Mouse (Mus musculus) hindbrain, embryonic 15.5 days (tissue): ENCODE data around the gene Hoxa13. TPM values are rescaled to one million over a fixed set of nuclear protein-coding genes. Genes with fewer than 3 reads are reported as not detected.

ENCODE experiments used
- ATAC-seq: fragments of 200-750 bp; cut with Nextera tagmentation; 2 replicates; pipeline ENCODE4 v1.8.0; 2017; ENCODE audit warnings: low read depth, moderate number of reproducible peaks, moderate TSS enrichment; ENCODE audit not compliant: low FRiP score
- H3K27ac ChIP-seq: fragments of 300-500 bp; sonication (generic); replicated peaks from 2 replicates; pipeline ENCODE4 v1.5.1; 2015; ENCODE audit warnings: mild to moderate bottlenecking, inconsistent platforms
- H3K27me3 ChIP-seq: fragments of 300-500 bp; sonication (generic); 2 replicates; pipeline ENCODE4 v1.6.1; 2015; ENCODE audit warnings: control low read depth, inconsistent platforms
- H3K36me3 ChIP-seq: fragments of 300-500 bp; sonication (generic); 2 replicates; pipeline ENCODE4 v1.6.1; 2015; ENCODE audit warnings: control low read depth, inconsistent platforms
- H3K4me1 ChIP-seq: fragments of 300-500 bp; sonication (generic); replicated peaks from 2 replicates; pipeline ENCODE4 v1.6.1; 2015; ENCODE audit warnings: control low read depth, inconsistent platforms
- H3K4me2 ChIP-seq: fragments of 300-500 bp; sonication (generic); 2 replicates; pipeline ENCODE4 v1.6.1; 2015; ENCODE audit warnings: moderate library complexity, mild to moderate bottlenecking, inconsistent platforms
- H3K4me3 ChIP-seq: fragments of 300-500 bp; sonication (generic); 2 replicates; pipeline ENCODE4 v1.5.1; 2015; ENCODE audit warnings: mild to moderate bottlenecking, inconsistent platforms
- H3K9ac ChIP-seq: fragments of 300-500 bp; sonication (generic); 2 replicates; pipeline ENCODE4 v1.6.1; 2015; ENCODE audit warnings: inconsistent platforms
- H3K9me3 ChIP-seq: fragments of 300-500 bp; sonication (generic); 2 replicates; pipeline ENCODE4 v1.6.1; 2016; ENCODE audit warnings: control low read depth, inconsistent platforms
- WGBS: fragments of 180-500 bp; shearing (Covaris S2); methylation state at CpG from one replicate; pipeline ENCODE4 v1.1.7; 2015; 5-methylcytosine and 5-hydroxymethylcytosine counted together
- polyA plus RNA-seq: library from polyadenylated mRNA; unstranded; fragments of >200 nt; fragmentation: Nextera tagmentation; extraction: Ambion mirVana; gene quantifications from 2 replicates; pipeline ENCODE4 v1.2.1, GENCODE M21; 2015

The Hoxa13 gene
- polyA plus RNA-seq, 1 experiment from 2014 or later, result not detected

DNA sequence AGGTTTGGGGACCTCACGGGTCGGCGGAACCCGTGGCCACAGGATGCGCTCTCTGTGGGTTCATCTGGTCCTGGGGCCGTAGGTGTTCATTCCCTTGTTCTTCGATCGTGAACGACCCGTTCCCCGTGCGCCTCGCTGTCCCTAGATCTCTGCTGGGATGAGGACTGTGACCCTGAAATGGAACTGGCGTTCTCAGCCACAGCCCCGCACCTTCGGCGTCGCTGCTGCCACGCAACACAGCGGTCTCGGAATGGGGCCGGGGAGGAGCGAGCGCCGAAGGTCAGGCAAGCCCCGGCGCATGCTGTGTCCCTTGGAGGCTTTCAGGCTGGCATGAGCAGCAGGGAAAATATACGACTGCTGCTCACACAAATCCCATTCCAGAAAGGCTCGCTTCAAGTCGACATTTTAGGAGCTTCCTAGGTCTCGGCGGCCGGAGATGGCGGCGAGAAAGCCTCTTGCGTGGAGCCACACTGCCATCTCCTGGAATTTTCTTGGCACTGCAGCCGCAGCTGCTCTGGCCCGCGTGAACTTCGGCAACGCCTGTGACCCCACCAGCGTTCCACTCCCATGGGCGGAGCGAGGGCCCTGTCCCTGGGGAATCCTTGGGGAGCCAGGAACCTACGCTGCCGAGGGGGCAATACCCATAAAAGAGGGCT is 39.2 kb downstream of the Hoxa13 start, which contains the start of gene Hoxa7:
Hoxa7 (minus strand) TSS at position 518 of the 656 bp plus-strand sequence.
- peak; percentile 76 for ATAC-seq
- H3K36me3 ChIP-seq, result no peaks in the 10 kb centered on the region
- H3K4me3 ChIP-seq, result peak within 1 kb of the TSS; percentile 47
- H3K4me2 ChIP-seq, result peak within 1 kb of the TSS; percentile 87
- WGBS, result 1% methylated on average over 46 of the region's 46 CpGs
- no peaks in the 10 kb centered on the region for H3K9me3 ChIP-seq
- H3K9ac ChIP-seq, result peak within 1 kb of the TSS; percentile 48
- H3K27ac ChIP-seq, result no peak within 1 kb of the TSS
- H3K27me3 ChIP-seq, result peaks cover 92% of the 10 kb centered on the region
- H3K4me1 ChIP-seq, result peaks cover 12% of the 10 kb centered on the region

DNA sequence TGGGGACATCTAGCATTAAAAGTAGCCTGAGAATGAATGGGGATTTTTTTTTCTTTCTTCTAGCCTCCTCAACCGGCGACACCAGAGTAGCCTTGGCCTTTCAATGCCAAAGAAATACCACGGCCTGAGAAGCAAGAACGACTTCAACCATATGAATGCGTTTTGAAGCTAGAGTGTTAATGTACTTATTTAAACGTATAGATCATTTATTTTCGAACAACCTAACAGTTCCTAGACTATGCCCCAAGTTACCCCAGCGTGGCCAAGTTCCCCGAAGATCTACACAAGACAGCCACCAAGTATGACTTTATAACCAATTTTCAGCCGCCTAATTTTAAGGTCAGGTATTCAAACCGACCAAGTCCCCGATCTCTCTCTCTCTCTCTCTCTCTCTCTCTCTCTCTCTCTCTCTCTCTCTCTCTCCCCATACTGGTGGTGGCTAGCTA is 39.8 kb downstream of the Hoxa13 start:
- Histone ChIP-seq H3K4me2 (peak overlapping the region; percentile 87), H3K4me1 (peaks cover 12% of the 10 kb centered on the region), H3K9me3 (no peaks in the 10 kb centered on the region), H3K27ac (no peak overlapping the region), H3K9ac (no peak overlapping the region), H3K27me3 (peaks cover 92% of the 10 kb centered on the region), H3K4me3 (peak overlapping the region; percentile 47), H3K36me3 (no peaks in the 10 kb centered on the region)
- WGBS, result 6% methylated on average over 12 of the region's 12 CpGs
- ATAC-seq, result no peak

DNA sequence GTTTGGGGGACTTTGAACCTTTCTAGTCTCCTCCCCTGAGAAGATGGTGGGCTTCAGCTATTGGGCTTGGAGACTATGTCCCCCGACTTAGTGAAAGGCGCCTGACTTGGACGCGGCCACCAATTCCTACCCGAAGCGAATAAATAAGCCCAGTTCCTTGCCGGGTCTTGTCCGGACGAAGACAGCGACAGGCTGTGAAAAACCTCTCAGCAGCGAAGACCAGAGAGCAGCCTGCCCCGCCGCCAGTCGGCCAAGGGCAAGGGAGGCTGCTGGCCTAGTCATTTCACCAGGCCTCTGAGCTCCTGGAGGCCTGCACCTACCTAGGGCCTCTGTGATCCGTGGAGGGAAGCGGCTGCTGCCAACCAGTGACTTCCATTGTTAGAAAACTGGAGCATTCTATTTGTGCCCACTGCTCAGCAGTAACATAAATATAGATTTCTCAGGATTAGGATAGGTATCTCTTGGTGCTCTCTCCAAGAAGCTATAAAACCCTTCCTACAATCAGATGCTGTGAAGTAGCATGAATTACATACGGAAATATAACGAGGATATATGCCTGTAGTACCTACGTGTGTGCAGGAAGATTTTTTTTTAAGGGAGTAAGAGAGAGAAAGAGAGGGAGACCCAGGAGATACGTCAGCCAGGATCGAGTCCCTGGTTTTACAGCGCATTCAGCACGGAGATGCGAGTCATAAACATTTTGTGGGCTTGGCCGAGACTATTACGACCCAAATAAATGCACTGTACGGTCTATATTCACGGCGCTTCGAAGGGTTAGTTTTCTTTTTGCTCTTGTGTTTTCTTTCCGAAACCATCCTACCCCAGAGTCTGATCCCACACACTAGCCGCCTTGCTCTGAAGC is 40.4 kb downstream of the Hoxa13 start:
- Histone ChIP-seq H3K36me3 (no peaks in the 10 kb centered on the region), H3K4me1 (peaks cover 12% of the 10 kb centered on the region), H3K9ac (no peak overlapping the region), H3K9me3 (no peaks in the 10 kb centered on the region), H3K27me3 (peaks cover 92% of the 10 kb centered on the region), H3K4me3 (no peak overlapping the region), H3K4me2 (no peak overlapping the region), H3K27ac (no peak overlapping the region)
- ATAC-seq, result no peak
- WGBS, result 17% methylated on average over 32 of the region's 32 CpGs

DNA sequence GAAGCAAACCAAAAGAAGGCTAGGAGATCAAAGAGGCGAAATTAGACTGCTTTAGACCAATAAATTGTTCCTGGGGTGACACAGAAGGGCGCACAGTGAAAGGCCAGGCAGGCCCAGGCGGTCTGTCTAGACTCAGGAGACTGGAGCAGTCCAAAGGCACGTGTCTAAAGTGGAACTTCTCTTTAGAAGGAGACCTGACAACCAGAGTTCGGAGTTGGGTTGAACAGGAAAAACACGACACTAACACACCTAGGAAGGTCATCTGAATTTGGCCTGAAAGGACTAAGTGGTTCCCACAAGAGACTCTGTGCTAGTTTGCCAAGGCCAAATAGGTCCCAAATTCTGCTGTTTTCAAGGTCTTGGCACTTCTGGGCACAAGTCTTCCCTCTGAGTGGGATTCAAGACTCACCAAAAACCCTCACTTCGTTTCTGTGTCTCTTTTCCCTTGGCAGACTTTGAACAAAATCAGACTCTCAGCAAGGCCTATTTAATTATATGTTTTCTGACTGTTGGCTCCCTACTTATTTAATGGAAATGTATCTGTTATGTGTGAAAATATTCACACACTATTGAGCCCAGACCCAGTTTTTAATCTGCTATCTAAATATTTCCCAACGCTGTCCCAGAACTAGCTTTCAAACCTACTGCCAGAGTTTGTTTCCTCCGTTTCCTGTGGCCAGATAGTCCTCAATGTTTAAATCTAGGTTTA is 41.3 kb downstream of the Hoxa13 start:
- ATAC-seq, result no peak
- WGBS, result 21% methylated on average over 9 of the region's 9 CpGs
- H3K27ac ChIP-seq, result no peak overlapping the region
- peaks cover 12% of the 10 kb centered on the region for H3K4me1 ChIP-seq
- H3K27me3 ChIP-seq, result peaks cover 92% of the 10 kb centered on the region
- H3K36me3 ChIP-seq, result no peaks in the 10 kb centered on the region
- no peaks in the 10 kb centered on the region for H3K9me3 ChIP-seq
- H3K4me2 ChIP-seq, result no peak overlapping the region
- no peak overlapping the region for H3K4me3 ChIP-seq
- no peak overlapping the region for H3K9ac ChIP-seq

DNA sequence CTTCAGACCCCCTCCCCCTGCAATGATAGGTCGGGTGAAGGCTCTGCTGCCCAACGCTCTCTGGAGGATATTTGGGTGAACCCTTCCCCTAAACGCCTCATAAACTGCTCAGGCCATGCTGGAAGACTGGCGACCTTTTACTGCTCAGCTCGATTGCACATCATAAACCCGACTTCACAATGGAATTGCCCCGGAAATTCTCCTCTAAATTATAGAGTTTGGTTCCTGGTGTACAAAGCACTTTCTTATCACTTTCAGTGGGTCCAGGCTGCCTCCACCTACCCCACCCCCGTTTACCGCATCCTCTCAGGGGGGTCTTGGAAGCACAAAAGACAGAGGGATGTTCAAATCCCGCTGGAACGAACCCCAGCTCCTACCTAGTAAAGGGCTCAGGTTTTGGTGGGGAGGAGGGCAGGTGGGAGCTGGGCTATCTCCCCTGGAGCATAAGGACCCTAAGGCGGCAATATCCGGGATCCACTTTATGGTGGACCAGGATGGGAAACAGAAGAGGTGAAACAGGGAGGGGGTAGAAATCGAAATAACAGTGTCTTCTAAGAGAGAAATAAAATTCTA is 42.0 kb downstream of the Hoxa13 start:
- Histone ChIP-seq H3K4me3 (no peak overlapping the region), H3K9ac (no peak overlapping the region), H3K36me3 (no peaks in the 10 kb centered on the region), H3K27me3 (peaks cover 91% of the 10 kb centered on the region), H3K9me3 (no peaks in the 10 kb centered on the region), H3K4me2 (no peak overlapping the region), H3K27ac (no peak overlapping the region), H3K4me1 (peaks cover 12% of the 10 kb centered on the region)
- WGBS, result 9% methylated on average over 14 of the region's 14 CpGs
- ATAC-seq, result no peak

DNA sequence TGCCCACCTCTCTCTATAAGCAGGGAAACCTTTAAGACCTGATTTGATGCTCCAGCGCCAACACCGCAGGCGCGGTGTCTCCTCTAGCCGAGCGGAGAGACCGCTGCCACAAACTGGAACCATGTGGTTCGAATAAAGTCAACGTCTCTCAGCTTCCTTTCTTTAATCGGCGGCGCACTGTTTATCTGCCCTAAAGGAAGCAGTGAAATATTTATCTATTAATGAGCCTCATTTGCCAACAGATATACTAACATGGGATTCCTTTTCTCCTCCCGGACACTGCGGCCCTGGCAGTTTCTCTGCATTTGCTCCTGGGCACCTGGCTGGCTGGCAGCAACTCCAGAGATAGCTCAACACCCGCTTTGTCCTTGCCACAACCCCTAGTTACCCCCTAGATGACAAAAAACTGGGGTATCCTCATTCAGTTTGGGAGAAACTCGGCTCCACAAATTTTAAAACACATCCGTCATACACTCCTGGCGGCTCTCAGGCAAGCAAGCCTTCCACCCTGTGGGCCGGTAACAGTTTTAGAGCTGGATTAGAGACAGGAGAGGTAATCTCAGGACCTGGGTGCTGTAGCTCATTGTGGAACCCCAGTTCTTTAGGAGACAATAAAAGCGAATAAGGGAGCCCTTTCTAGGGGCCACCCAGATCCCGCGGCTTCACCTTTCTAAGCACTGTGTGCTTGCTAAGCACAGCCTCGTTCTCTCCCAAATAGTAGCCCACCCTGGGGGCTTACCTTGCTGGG is 42.6 kb downstream of the Hoxa13 start:
- ATAC-seq, result no peak
- Histone ChIP-seq H3K9ac (no peak overlapping the region), H3K27ac (no peak overlapping the region), H3K27me3 (peaks cover 90% of the 10 kb centered on the region), H3K4me1 (peaks cover 12% of the 10 kb centered on the region), H3K4me2 (peak overlapping the region; percentile 31), H3K36me3 (no peaks in the 10 kb centered on the region), H3K9me3 (no peaks in the 10 kb centered on the region), H3K4me3 (peak overlapping the region; percentile 20; the same call in 1 of the 2 replicates)
- WGBS, result 5% methylated on average over 23 of the region's 23 CpGs

DNA sequence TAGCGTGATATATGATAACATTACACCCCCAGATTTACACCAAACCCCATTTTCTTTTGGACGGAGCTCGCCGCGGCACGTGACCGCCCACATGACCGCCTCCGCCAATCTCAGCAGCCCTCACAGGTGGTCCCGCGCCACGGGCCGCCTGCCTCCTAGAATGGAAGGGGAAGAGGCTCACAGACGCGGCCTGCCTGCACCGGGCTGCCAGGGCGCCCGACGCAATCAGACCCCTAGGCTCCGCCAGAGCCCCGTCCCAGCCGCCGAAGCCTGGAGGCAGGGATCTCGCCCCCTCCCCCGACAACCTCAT is 43.3 kb downstream of the Hoxa13 start:
- Histone ChIP-seq H3K27me3 (peaks cover 89% of the 10 kb centered on the region), H3K9me3 (no peaks in the 10 kb centered on the region), H3K27ac (no peak overlapping the region), H3K9ac (no peak overlapping the region), H3K4me2 (peak overlapping the region; percentile 31), H3K4me3 (peak overlapping the region; percentile 20), H3K36me3 (no peaks in the 10 kb centered on the region), H3K4me1 (peaks cover 12% of the 10 kb centered on the region)
- peak; percentile 50; the same call in 1 of the 2 replicates for ATAC-seq
- WGBS, result under 1% methylated on average over 25 of the region's 25 CpGs

DNA sequence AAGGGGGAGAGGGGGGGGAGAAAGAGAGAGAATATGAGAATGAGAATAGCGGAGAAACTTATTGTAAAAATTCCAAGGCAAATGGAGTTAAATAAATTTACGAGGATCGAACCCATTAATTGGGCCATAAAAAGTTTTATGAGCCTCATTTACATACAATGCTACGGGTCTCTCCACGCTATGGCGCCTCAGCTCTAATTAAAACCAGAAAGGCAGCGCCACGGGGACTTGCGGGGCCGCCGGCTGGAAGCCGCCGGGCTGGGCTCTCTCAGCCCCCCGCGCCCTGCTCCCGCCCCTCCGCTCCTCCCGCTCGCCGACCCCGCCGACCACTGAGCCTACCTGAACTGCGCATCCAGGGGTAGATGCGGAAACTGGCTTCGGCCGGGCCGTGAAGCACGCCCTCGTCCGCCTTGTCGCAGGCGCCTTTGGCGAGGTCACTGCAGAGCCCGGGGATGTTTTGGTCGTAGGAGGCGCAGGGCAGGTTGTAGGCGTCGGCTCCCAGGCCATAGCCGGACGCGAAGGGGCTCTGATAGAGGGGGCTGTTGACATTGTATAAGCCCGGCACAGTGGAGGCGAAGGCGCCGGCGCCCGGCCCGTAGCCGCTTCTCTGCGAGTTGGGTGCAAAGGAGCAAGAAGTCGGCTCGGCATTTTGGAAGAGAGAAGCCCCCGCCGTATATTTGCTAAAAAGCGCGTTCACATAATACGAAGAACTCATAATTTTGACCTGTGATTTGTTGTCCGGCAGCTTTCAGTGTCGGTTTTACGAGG is 43.8 kb downstream of the Hoxa13 start:
- no peak overlapping the region for H3K9ac ChIP-seq
- ATAC-seq, result no peak
- H3K4me2 ChIP-seq, result peak overlapping the region; percentile 31
- no peaks in the 10 kb centered on the region for H3K36me3 ChIP-seq
- H3K27ac ChIP-seq, result no peak overlapping the region
- 2% methylated on average over 60 of the region's 60 CpGs for WGBS
- no peaks in the 10 kb centered on the region for H3K9me3 ChIP-seq
- peak overlapping the region; percentile 20 for H3K4me3 ChIP-seq
- H3K4me1 ChIP-seq, result peaks cover 11% of the 10 kb centered on the region
- peaks cover 89% of the 10 kb centered on the region for H3K27me3 ChIP-seq

DNA sequence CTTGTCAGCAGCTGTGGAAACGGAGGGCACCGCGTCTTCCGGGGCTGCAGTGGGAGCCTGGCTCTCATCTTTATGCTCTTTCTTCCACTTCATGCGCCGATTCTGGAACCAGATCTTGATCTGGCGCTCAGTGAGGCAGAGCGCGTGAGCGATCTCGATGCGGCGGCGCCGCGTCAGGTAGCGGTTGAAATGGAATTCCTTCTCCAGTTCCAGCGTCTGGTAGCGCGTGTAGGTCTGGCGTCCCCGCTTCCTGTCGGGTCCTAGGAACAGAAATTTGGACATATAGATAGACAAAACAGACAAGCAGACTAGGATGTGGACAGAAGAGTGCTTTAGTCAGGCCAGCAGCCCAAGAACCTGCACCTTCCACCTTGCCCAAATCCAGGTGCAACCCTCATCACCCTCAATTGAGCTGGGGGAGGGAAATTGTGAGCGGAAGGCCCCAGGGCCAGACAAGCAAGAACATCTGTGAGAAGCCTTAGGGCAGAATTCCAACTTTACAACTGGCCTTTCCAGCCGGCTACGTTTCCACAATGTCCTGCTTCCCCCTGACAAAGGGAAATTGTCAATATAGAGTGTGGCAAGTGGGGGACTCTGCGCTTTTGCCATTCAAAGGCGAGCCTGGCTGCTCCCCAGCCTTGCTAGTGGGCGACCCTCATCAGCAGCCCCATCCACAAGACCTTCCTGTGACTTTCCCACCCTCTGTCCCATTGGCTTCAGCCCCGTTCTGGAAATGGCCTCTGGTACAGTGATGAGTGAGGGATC is 44.7 kb downstream of the Hoxa13 start:
- peaks cover 89% of the 10 kb centered on the region for H3K27me3 ChIP-seq

DNA sequence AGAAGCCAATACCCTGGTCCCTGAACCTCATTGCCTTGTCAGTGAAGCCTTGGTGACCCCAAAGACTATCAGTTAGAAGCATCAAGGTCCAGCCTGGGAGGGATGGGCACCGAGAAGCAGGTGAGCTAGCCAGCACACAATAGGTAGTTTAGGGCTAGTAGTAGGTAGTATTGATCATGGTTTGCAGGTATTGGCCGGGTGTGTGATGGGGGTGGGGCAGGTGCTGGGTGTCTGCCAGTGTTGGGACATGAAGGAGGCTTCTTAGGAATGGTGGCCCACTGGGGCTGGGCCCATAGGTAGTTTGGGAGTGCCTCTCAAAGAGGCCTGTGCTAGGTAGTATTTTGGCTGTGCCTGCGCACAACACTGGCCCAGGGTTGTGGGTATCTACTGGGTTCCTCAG is 45.6 kb downstream of the Hoxa13 start:
- no peak overlapping the region for H3K4me3 ChIP-seq
- no peak overlapping the region for H3K9ac ChIP-seq
- peaks cover 87% of the 10 kb centered on the region for H3K27me3 ChIP-seq
- no peak for ATAC-seq
- WGBS, result 18% methylated on average over 3 of the region's 3 CpGs
- H3K4me1 ChIP-seq, result peaks cover 12% of the 10 kb centered on the region
- H3K9me3 ChIP-seq, result no peaks in the 10 kb centered on the region
- no peak overlapping the region for H3K27ac ChIP-seq
- no peaks in the 10 kb centered on the region for H3K36me3 ChIP-seq
- H3K4me2 ChIP-seq, result no peak overlapping the region

More for the DNA sequence above, 44.7 kb downstream of the Hoxa13 start:
- ATAC-seq, result no peak
- Histone ChIP-seq H3K9me3 (no peaks in the 10 kb centered on the region), H3K36me3 (no peaks in the 10 kb centered on the region), H3K27ac (no peak overlapping the region), H3K4me2 (0 out of 2 replicates have a peak overlapping the region, but pooled peaks have one; percentile 6), H3K4me3 (peak overlapping the region; percentile 1), H3K9ac (no peak overlapping the region), H3K4me1 (peaks cover 12% of the 10 kb centered on the region)
- 4% methylated on average over 30 of the region's 30 CpGs for WGBS
